Mouse (Mus musculus): ENCODE measurements around the gene Eps15l1.

DNA sequence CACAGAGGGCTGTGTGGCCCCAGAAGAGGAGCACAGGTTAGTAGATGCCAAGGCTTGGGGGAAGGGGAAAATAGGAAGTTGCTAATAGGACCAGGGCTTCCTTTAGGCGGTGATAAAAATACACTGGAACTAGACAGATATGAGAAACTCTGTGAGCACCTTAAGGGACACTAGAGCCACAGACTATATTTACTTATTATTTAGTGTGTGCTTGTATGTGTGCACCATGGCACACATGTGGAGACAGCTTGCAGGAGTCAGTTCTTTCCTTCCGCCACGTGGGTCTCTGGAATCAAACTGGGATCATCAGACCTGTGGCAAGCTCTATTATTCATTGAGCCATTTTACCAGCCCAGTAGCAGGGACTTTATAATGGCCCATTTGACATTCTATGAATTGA, 126.1 kb downstream of the Eps15l1 start:
- TF ChIP-seq CTCF (IDR thresholded peaks at IDR 0.05; ENCODE audit: borderline replicate concordance, control insufficient read depth, extremely low read depth, insufficient read depth, low read length, poor library complexity) (no peak), POLR2A (IDR thresholded peaks at IDR 0.05; ENCODE audit: control insufficient read depth, extremely low read depth, insufficient read depth, low read length, poor library complexity) (no peak)
